Mouse (Mus musculus) G1E-ER4 (cell line): Measurements from ENCODE around the gene Gm17018. TPM values are rescaled to one million over a fixed set of nuclear protein-coding genes. Genes with fewer than 3 reads are reported as not detected.

Experiments
- GATA1 ChIP-seq: IDR thresholded peaks from one replicate; pipeline ENCODE4 v1.8.0; 2012; ENCODE audit warnings: low read length, inconsistent platforms
- polyA plus RNA-seq: library from polyadenylated mRNA; stranded (reverse); fragments of >175 nt; gene quantifications from 2 replicates; pipeline ENCODE4 v1.2.3, GENCODE M21; 2012

Gm17018 gene
- polyA plus RNA-seq, 1 experiment, result 14.7 TPM

GRCm38 (mm10) chr19:45542061-45542460 is 18.4 kb upstream of the Gm17018 start:
- no peak for TF ChIP-seq GATA1

GRCm38 (mm10) chr19:45544152-45544924 is 16.1 kb upstream of the Gm17018 start:
- no peak for TF ChIP-seq GATA1

GRCm38 (mm10) chr19:45544925-45545321 is 15.5 kb upstream of the Gm17018 start:
- no peak for TF ChIP-seq GATA1

GRCm38 (mm10) chr19:45549128-45549915 is 11.1 kb upstream of the Gm17018 start:
- TF ChIP-seq GATA1, result no peak

GRCm38 (mm10) chr19:45549948-45550347 is 10.5 kb upstream of the Gm17018 start:
- TF ChIP-seq GATA1, result no peak

- no peak for TF ChIP-seq GATA1
Observed at GRCm38 (mm10) chr19:45552187-45552586, 8.2 kb upstream of the Gm17018 start.

- no peak for TF ChIP-seq GATA1
Observed at GRCm38 (mm10) chr19:45554136-45554535, 6.3 kb upstream of the Gm17018 start.

GRCm38 (mm10) chr19:45565925-45566715 is 5.7 kb downstream of the Gm17018 start:
- TF ChIP-seq GATA1, result no peak

GRCm38 (mm10) chr19:45567367-45567766 is 7.0 kb downstream of the Gm17018 start:
- no peak for TF ChIP-seq GATA1

- TF ChIP-seq GATA1, result no peak
Observed at GRCm38 (mm10) chr19:45573033-45573432, 12.6 kb downstream of the Gm17018 start.

GRCm38 (mm10) chr19:45573861-45574267 is 13.4 kb downstream of the Gm17018 start:
- TF ChIP-seq GATA1, result no peak

GRCm38 (mm10) chr19:45574339-45574898 is 14.0 kb downstream of the Gm17018 start:
- TF ChIP-seq GATA1, result no peak

GRCm38 (mm10) chr19:45574941-45575631 is 14.7 kb downstream of the Gm17018 start:
- TF ChIP-seq GATA1, result no peak

GRCm38 (mm10) chr19:45575632-45576001 is 15.2 kb downstream of the Gm17018 start:
- no peak for TF ChIP-seq GATA1
